Mouse (Mus musculus) lung, postnatal 25 days (tissue): ENCODE results near the gene Wfdc2.

Experiments
- DNase-seq: peaks from one replicate; pipeline ENCODE4 v3.0.0; 2022; ENCODE audit warnings: low spot score

Wfdc2 gene

GRCm38 (mm10) chr2:164562391-164563188 is at the start of gene Wfdc2:
Wfdc2 (plus strand) TSS chr2:164562413.
- peak; percentile 87 for DNase-seq

GRCm38 (mm10) chr2:164513389-164513788 is 48.8 kb upstream of the Wfdc2 start:
- peak; percentile 85 for DNase-seq

- DNase-seq: no peak
Observed at GRCm38 (mm10) chr2:164514916-164515315, 47.3 kb upstream of the Wfdc2 start.

GRCm38 (mm10) chr2:164515897-164516296 is 46.3 kb upstream of the Wfdc2 start:
- no peak for DNase-seq

- DNase-seq: no peak
Observed at GRCm38 (mm10) chr2:164516592-164516991, 45.6 kb upstream of the Wfdc2 start.

GRCm38 (mm10) chr2:164517485-164518221 is 44.6 kb upstream of the Wfdc2 start:
- peak; percentile 75 for DNase-seq

- no peak for DNase-seq
Observed at GRCm38 (mm10) chr2:164518266-164519170, 43.7 kb upstream of the Wfdc2 start.

GRCm38 (mm10) chr2:164519171-164519526 is 43.1 kb upstream of the Wfdc2 start:
- DNase-seq: no peak

GRCm38 (mm10) chr2:164520782-164521181 is 41.4 kb upstream of the Wfdc2 start:
- peak; percentile 82 for DNase-seq

GRCm38 (mm10) chr2:164521841-164522240 is 40.4 kb upstream of the Wfdc2 start:
- DNase-seq: peak; percentile 51

- DNase-seq: no peak
Observed at GRCm38 (mm10) chr2:164522280-164522679, 39.9 kb upstream of the Wfdc2 start.

- peak; percentile 51 for DNase-seq
Observed at GRCm38 (mm10) chr2:164523301-164523773, 38.9 kb upstream of the Wfdc2 start.

GRCm38 (mm10) chr2:164528557-164528956 is 33.7 kb upstream of the Wfdc2 start:
- DNase-seq: no peak

GRCm38 (mm10) chr2:164531169-164531568 is 31.0 kb upstream of the Wfdc2 start:
- DNase-seq: peak; percentile 81

GRCm38 (mm10) chr2:164534315-164534714 is 27.9 kb upstream of the Wfdc2 start:
- no peak for DNase-seq

- DNase-seq: no peak
Observed at GRCm38 (mm10) chr2:164537003-164537402, 25.2 kb upstream of the Wfdc2 start.

- no peak for DNase-seq
Observed at GRCm38 (mm10) chr2:164540652-164541427, 21.4 kb upstream of the Wfdc2 start.

- no peak for DNase-seq
Observed at GRCm38 (mm10) chr2:164542132-164542531, 20.1 kb upstream of the Wfdc2 start.

- no peak for DNase-seq
Observed at GRCm38 (mm10) chr2:164542598-164542997, 19.6 kb upstream of the Wfdc2 start.

GRCm38 (mm10) chr2:164543745-164544144 is 18.5 kb upstream of the Wfdc2 start:
- DNase-seq: no peak

- no peak for DNase-seq
Observed at GRCm38 (mm10) chr2:164544454-164545097, 17.6 kb upstream of the Wfdc2 start.
